Mouse (Mus musculus) heart, postnatal 0 days (tissue): ENCODE measurements around the gene Isca1.

Experiments
- CTCF ChIP-seq: IDR thresholded peaks from 2 replicates; pipeline ENCODE4 v1.5.1; 2016; ENCODE audit warnings: antibody characterized with exemption, control low read depth, low read depth
- EP300 ChIP-seq: IDR thresholded peaks from 2 replicates; pipeline ENCODE4 v1.6.1; 2016; ENCODE audit warnings: antibody characterized with exemption, low read depth

- no peak for TF ChIP-seq CTCF
- no peak for TF ChIP-seq EP300
Observed at GRCm38 (mm10) chr13:59775168-59775567, 5.6 kb upstream of the Isca1 start.
